Mouse (Mus musculus): ENCODE data around the gene Adra2a.

DNA sequence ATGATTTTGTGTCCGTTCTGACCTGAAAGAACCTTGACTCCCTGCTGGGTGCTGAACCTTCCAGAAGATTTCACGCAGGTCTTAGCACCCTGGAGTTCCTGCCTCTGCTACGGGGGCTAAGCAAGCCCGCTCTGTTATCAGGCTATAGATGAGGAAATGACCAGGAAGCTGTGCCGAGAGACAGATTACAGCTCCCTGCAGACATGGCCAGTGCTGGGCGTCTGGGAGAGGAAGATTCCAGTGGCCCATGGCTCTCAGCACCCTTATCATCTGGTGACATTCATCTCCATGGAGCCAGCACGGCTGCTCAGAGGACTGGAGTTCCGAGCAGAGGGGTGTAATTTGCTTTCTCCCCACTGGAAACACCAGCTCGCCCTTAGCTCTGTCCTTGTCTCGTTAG is 43.4 kb downstream of the Adra2a start:
- TF ChIP-seq POLR2A (IDR thresholded peaks at IDR 0.05; ENCODE audit: borderline replicate concordance, control insufficient read depth, low read depth, low read length) (no peak), CTCF (IDR thresholded peaks at IDR 0.05; ENCODE audit: control insufficient read depth, insufficient read depth, low read length) (no peak)

Measured in bone marrow, adult 2 months (tissue).